Mouse (Mus musculus): ENCODE results near the gene Camkmt. TPM values are rescaled to one million over a fixed set of nuclear protein-coding genes. Genes with fewer than 3 reads are reported as not detected.

Camkmt gene
- polyA plus RNA-seq, 1 experiment from 2014 or later: 8.2 TPM

DNA sequence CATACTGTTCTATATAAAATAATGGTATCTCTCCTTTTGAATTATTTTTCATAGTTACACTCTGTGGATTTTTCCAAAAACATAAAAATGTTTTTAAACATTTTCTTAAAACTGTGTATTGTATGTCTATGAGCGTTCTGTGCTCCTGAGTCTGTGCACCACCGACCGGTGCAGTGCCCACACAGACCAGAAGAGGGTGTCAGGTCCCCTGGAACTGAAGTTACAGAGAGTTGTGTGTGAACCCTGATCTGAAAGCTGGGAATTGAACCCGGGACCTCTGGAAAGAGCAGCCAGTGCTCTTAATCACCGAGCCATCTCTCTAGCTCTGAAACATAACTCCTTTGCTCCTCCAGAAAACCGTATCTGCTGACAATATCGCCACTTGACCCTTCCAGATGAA is 262.4 kb downstream of the Camkmt start:
- 84% methylated on average over 7 of the region's 7 CpGs for WGBS
- Histone ChIP-seq H3K27ac (replicated peaks in 1 of 2; ENCODE audit: control insufficient read depth in 1 of 2, insufficient read depth in 1 of 2, low read depth in 2 of 2, low read length in 2 of 2) (no peak overlapping the region), H3K4me3 (ENCODE audit: control insufficient read depth in 1 of 2, insufficient read depth in 1 of 2, low read depth in 1 of 2, low read length in 2 of 2) (no peak overlapping the region), H3K9me3 (ENCODE audit: control insufficient read depth, low read length) (no peaks in the 10 kb centered on the region), H3K36me3 (ENCODE audit: control insufficient read depth, insufficient read depth, low read length) (no peaks in the 10 kb centered on the region), H3K4me1 (ENCODE audit: control insufficient read depth in 2 of 2, insufficient read depth in 2 of 2, low read length in 2 of 2) (no peaks in the 10 kb centered on the region), H3K27me3 (ENCODE audit: control insufficient read depth, insufficient read depth, low read length) (no peaks in the 10 kb centered on the region), H3K9ac (ENCODE audit: low read length) (no peak overlapping the region), H3K4me2 (ENCODE audit: low read length) (no peak overlapping the region)
- no peak for ATAC-seq (ENCODE audit: insufficient number of reproducible peaks, insufficient read depth, low FRiP score, low read depth)

DNA sequence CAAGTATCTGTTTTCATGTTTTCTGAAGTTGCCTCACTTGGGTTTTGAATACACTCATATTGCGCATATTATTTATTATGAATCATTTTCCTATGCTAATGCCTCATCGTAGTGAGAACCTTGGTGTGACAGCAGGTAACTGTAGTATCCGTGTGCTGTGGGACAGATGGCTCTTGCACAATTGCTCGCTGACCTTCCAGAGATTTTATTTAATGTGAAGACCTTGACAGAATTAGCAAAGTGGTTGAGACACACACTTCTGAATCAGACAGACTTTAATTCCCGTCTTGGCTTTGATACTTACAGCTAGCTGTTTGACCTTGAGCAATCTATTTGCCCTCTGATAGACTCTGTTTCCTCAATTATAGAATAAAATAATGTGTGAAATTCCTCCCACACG is 262.8 kb downstream of the Camkmt start:
- H3K9me3 ChIP-seq (ENCODE audit: control insufficient read depth, low read length): no peaks in the 10 kb centered on the region
- H3K27ac ChIP-seq (replicated peaks in 1 of 2; ENCODE audit: control insufficient read depth in 1 of 2, insufficient read depth in 1 of 2, low read depth in 2 of 2, low read length in 2 of 2): no peak overlapping the region
- no peak overlapping the region for H3K4me2 ChIP-seq (ENCODE audit: low read length)
- no peak overlapping the region for H3K9ac ChIP-seq (ENCODE audit: low read length)
- no peaks in the 10 kb centered on the region for H3K4me1 ChIP-seq (ENCODE audit: control insufficient read depth in 2 of 2, insufficient read depth in 2 of 2, low read length in 2 of 2)
- no peaks in the 10 kb centered on the region for H3K36me3 ChIP-seq (ENCODE audit: control insufficient read depth, insufficient read depth, low read length)
- H3K27me3 ChIP-seq (ENCODE audit: control insufficient read depth, insufficient read depth, low read length): no peaks in the 10 kb centered on the region
- 77% methylated on average over 6 of the region's 6 CpGs for whole genome bisulfite sequencing
- ATAC-seq (ENCODE audit: insufficient number of reproducible peaks, insufficient read depth, low FRiP score, low read depth): no peak
- H3K4me3 ChIP-seq (ENCODE audit: control insufficient read depth in 1 of 2, insufficient read depth in 1 of 2, low read depth in 1 of 2, low read length in 2 of 2): no peak overlapping the region

GRCm38 (mm10) chr17:85353636-85354035 is 263.3 kb downstream of the Camkmt start:
- no peaks in the 10 kb centered on the region for H3K4me1 ChIP-seq (ENCODE audit: control insufficient read depth in 2 of 2, insufficient read depth in 2 of 2, low read length in 2 of 2)
- no peak for ATAC-seq (ENCODE audit: insufficient number of reproducible peaks, insufficient read depth, low FRiP score, low read depth)
- 80% methylated on average over 10 of the region's 10 CpGs for WGBS
- no peaks in the 10 kb centered on the region for H3K9me3 ChIP-seq (ENCODE audit: control insufficient read depth, low read length)
- H3K4me2 ChIP-seq (ENCODE audit: low read length): no peak overlapping the region
- H3K27ac ChIP-seq (replicated peaks in 1 of 2; ENCODE audit: control insufficient read depth in 1 of 2, insufficient read depth in 1 of 2, low read depth in 2 of 2, low read length in 2 of 2): no peak overlapping the region
- no peaks in the 10 kb centered on the region for H3K27me3 ChIP-seq (ENCODE audit: control insufficient read depth, insufficient read depth, low read length)
- H3K4me3 ChIP-seq (ENCODE audit: control insufficient read depth in 1 of 2, insufficient read depth in 1 of 2, low read depth in 1 of 2, low read length in 2 of 2): no peak overlapping the region
- H3K9ac ChIP-seq (ENCODE audit: low read length): no peak overlapping the region
- H3K36me3 ChIP-seq (ENCODE audit: control insufficient read depth, insufficient read depth, low read length): no peaks in the 10 kb centered on the region

DNA sequence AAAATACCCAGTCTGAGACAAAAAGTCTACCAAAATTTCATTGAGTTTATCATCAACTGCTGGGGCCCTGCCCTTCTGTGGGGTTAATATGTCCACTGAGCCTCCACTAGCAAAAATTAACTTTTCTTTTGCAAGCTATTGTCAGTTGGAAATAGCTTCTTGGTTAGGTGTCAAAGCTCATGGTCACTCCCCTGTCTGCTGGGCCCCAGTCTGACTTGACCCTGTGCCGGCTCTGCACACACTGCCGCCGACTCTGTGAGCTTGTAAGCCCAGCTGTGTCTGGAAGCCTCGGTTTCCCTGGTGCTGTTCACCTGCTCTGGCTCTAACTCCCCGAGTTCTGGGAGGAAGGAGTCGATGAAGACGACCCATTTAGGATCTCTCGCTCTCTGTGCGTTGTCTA is 265.0 kb downstream of the Camkmt start:
- no peak for ATAC-seq (ENCODE audit: insufficient number of reproducible peaks, insufficient read depth, low FRiP score, low read depth)
- Histone ChIP-seq H3K4me3 (ENCODE audit: control insufficient read depth in 1 of 2, insufficient read depth in 1 of 2, low read depth in 1 of 2, low read length in 2 of 2) (no peak overlapping the region), H3K4me1 (ENCODE audit: control insufficient read depth in 2 of 2, insufficient read depth in 2 of 2, low read length in 2 of 2) (no peaks in the 10 kb centered on the region), H3K27ac (replicated peaks in 1 of 2; ENCODE audit: control insufficient read depth in 1 of 2, insufficient read depth in 1 of 2, low read depth in 2 of 2, low read length in 2 of 2) (no peak overlapping the region), H3K36me3 (ENCODE audit: control insufficient read depth, insufficient read depth, low read length) (no peaks in the 10 kb centered on the region), H3K4me2 (ENCODE audit: low read length) (no peak overlapping the region), H3K9me3 (ENCODE audit: control insufficient read depth, low read length) (no peaks in the 10 kb centered on the region), H3K9ac (ENCODE audit: low read length) (no peak overlapping the region), H3K27me3 (ENCODE audit: control insufficient read depth, insufficient read depth, low read length) (no peaks in the 10 kb centered on the region)
- 85% methylated on average over 9 of the region's 9 CpGs for whole genome bisulfite sequencing

DNA sequence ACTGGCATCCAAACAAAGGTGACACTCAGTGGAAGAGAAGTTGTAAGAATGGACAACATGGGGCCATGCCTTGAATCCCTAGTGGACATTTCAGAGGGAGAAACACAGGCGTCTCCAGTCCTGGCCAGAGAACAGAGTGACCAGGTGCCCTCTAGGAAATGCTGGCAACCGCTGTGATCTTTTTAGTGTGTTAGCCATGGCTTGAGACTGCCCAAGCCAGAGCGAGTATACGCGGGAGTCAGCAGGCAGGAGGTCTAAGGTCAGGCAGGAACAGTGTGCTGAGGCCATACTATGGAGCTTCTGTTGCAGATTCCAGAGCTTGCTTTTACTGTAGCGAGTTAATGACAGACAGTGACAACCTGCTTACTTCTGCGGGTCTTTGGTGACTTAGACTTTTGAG is 270.7 kb downstream of the Camkmt start:
- no peak for ATAC-seq (ENCODE audit: insufficient number of reproducible peaks, insufficient read depth, low FRiP score, low read depth)
- WGBS: 83% methylated on average over 7 of the region's 7 CpGs
- Histone ChIP-seq H3K9ac (ENCODE audit: low read length) (no peak overlapping the region), H3K9me3 (ENCODE audit: control insufficient read depth, low read length) (no peaks in the 10 kb centered on the region), H3K4me2 (ENCODE audit: low read length) (no peak overlapping the region), H3K4me3 (ENCODE audit: control insufficient read depth in 1 of 2, insufficient read depth in 1 of 2, low read depth in 1 of 2, low read length in 2 of 2) (no peak overlapping the region), H3K27me3 (ENCODE audit: control insufficient read depth, insufficient read depth, low read length) (no peaks in the 10 kb centered on the region), H3K27ac (replicated peaks in 1 of 2; ENCODE audit: control insufficient read depth in 1 of 2, insufficient read depth in 1 of 2, low read depth in 2 of 2, low read length in 2 of 2) (no peak overlapping the region), H3K4me1 (ENCODE audit: control insufficient read depth in 2 of 2, insufficient read depth in 2 of 2, low read length in 2 of 2) (no peaks in the 10 kb centered on the region), H3K36me3 (ENCODE audit: control insufficient read depth, insufficient read depth, low read length) (no peaks in the 10 kb centered on the region)

DNA sequence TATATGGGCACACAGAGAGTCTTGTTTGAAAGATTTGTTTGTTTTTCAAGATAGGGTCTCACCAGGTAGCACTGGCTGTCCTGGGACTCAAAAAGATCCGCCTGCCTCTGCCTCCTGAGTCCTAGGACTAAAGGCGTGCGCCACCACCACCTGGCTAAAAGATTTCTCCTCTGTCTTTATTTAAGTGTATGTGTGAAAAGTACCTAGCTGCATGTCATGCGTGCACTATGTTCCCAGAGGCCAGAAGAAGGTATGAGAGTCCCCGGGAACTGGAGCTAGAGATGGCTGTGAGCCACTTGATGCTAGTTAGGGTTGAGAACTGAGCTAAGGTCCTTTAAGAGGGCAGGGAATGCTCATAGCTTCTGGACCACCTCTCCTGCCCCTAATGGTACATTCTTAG is 277.0 kb downstream of the Camkmt start:
- no peak overlapping the region for H3K4me3 ChIP-seq (ENCODE audit: control insufficient read depth in 1 of 2, insufficient read depth in 1 of 2, low read depth in 1 of 2, low read length in 2 of 2)
- no peak overlapping the region for H3K9ac ChIP-seq (ENCODE audit: low read length)
- no peaks in the 10 kb centered on the region for H3K9me3 ChIP-seq (ENCODE audit: control insufficient read depth, low read length)
- H3K27me3 ChIP-seq (ENCODE audit: control insufficient read depth, insufficient read depth, low read length): no peaks in the 10 kb centered on the region
- 84% methylated on average over 5 of the region's 5 CpGs for WGBS
- H3K4me2 ChIP-seq (ENCODE audit: low read length): no peak overlapping the region
- H3K27ac ChIP-seq (replicated peaks in 1 of 2; ENCODE audit: control insufficient read depth in 1 of 2, insufficient read depth in 1 of 2, low read depth in 2 of 2, low read length in 2 of 2): no peak overlapping the region
- no peak for ATAC-seq (ENCODE audit: insufficient number of reproducible peaks, insufficient read depth, low FRiP score, low read depth)
- H3K4me1 ChIP-seq (ENCODE audit: control insufficient read depth in 2 of 2, insufficient read depth in 2 of 2, low read length in 2 of 2): no peaks in the 10 kb centered on the region
- H3K36me3 ChIP-seq (ENCODE audit: control insufficient read depth, insufficient read depth, low read length): no peaks in the 10 kb centered on the region

DNA sequence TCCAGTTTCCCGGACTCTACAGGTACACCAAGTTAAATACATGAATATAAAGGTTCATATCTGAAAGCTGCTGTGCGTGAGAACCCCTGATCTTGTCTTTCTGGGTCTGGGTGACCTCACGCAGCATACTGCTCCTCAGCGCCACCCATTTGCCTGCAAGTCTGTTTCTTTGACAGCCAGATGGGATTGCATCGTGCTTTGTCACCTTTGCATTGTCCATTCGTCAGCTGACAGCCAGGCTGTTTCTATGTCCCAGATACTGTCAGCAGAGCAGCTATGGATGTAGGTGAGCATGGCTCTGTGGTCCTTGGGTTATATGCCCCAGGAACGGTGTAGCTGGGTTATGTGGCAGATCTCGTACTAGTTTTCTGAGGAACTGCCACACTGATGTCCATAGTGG is 278.4 kb downstream of the Camkmt start:
- no peaks in the 10 kb centered on the region for H3K4me1 ChIP-seq (ENCODE audit: control insufficient read depth in 2 of 2, insufficient read depth in 2 of 2, low read length in 2 of 2)
- no peaks in the 10 kb centered on the region for H3K9me3 ChIP-seq (ENCODE audit: control insufficient read depth, low read length)
- H3K36me3 ChIP-seq (ENCODE audit: control insufficient read depth, insufficient read depth, low read length): no peaks in the 10 kb centered on the region
- ATAC-seq (ENCODE audit: insufficient number of reproducible peaks, insufficient read depth, low FRiP score, low read depth): no peak
- H3K4me2 ChIP-seq (ENCODE audit: low read length): no peak overlapping the region
- no peak overlapping the region for H3K9ac ChIP-seq (ENCODE audit: low read length)
- H3K27me3 ChIP-seq (ENCODE audit: control insufficient read depth, insufficient read depth, low read length): no peaks in the 10 kb centered on the region
- WGBS: 62% methylated on average over 8 of the region's 8 CpGs
- no peak overlapping the region for H3K4me3 ChIP-seq (ENCODE audit: control insufficient read depth in 1 of 2, insufficient read depth in 1 of 2, low read depth in 1 of 2, low read length in 2 of 2)
- no peak overlapping the region for H3K27ac ChIP-seq (replicated peaks in 1 of 2; ENCODE audit: control insufficient read depth in 1 of 2, insufficient read depth in 1 of 2, low read depth in 2 of 2, low read length in 2 of 2)

DNA sequence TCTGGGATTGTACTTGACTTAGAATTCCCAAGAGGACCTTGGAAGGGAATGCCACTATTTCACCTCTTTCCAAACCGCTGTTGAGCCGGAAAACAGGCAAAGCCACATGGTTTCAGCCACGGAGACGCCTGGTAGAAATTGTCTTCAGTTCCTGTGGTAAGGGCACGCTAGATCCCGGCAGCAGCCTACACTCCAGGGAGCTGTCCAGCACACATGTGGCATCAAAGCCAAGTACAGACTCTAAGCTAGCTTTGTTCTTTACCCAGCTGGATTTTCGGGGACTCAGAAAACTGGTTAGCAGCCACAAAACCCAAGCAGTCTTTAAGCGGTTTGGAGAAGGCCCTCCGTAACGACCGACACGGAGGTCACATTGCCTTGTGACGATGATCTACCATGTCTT is 281.7 kb downstream of the Camkmt start:
- H3K9me3 ChIP-seq (ENCODE audit: control insufficient read depth, low read length): no peaks in the 10 kb centered on the region
- H3K4me1 ChIP-seq (ENCODE audit: control insufficient read depth in 2 of 2, insufficient read depth in 2 of 2, low read length in 2 of 2): peaks cover 2 to 13% of the 10 kb centered on the region in 2 experiments; a peak in 2 of 4 replicates
- H3K9ac ChIP-seq (ENCODE audit: low read length): no peak overlapping the region
- H3K27me3 ChIP-seq (ENCODE audit: control insufficient read depth, insufficient read depth, low read length): no peaks in the 10 kb centered on the region
- H3K4me3 ChIP-seq (ENCODE audit: control insufficient read depth in 1 of 2, insufficient read depth in 1 of 2, low read depth in 1 of 2, low read length in 2 of 2): no peak overlapping the region
- WGBS: 66% methylated on average over 13 of the region's 13 CpGs
- no peaks in the 10 kb centered on the region for H3K36me3 ChIP-seq (ENCODE audit: control insufficient read depth, insufficient read depth, low read length)
- no peak overlapping the region for H3K27ac ChIP-seq (replicated peaks in 1 of 2; ENCODE audit: control insufficient read depth in 1 of 2, insufficient read depth in 1 of 2, low read depth in 2 of 2, low read length in 2 of 2)
- no peak for ATAC-seq (ENCODE audit: insufficient number of reproducible peaks, insufficient read depth, low FRiP score, low read depth)
- H3K4me2 ChIP-seq (ENCODE audit: low read length): no peak overlapping the region

Data from heart, embryonic 14.5 days (tissue).